Mouse (Mus musculus) heart, adult 11 months (tissue): ENCODE measurements at regions not wholly inside any gene's neighbourhood (a gene's known extent, or its start where the extent isn't known, plus 50 kb on each side); places are given as distances from the start of the nearest gene placed in this dataset.

Source experiments
- DNase-seq: peaks from one replicate; pipeline ENCODE4 v3.0.0; 2022

DNA sequence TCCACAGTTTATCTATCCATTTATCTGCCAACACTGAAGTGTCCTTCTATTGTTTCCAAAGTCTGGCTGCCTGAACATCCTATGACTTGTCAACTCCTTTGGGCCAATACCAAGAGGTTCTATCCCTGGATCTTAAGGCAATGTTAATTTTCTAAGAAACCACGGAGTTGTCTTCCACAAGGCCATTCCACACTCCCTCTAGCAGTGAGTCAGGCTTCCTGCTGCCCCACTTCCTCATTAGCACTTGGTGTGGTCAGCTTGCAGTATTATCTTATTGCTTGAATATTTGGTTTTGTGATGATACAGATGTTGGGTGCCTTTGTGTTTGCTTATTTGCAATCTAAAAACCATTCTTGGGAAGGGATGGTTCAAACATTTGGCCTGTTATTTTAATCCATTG, 87.5 kb upstream of the Ppp2r2d start:
- DNase-seq = no peak

DNA sequence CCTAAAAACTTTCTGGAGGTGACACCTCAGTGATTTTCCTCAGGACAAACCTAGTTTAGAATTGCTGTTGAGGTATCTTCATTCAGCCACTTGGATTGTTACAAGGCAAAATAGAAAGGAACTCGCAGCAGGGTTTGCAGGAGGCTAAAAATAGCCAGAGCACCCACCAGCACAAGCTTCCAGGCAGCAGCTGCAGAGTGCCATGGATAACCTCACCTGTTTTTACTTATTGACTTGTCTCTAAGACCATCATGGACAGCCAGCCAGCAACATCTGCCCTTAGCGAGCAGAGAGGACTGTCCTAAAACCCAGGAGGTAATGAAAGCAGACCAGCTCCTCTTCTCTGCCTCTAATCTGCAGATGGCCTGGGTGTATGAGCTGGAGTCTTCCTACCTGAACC, 97.4 kb upstream of the Ppp2r2d start:
- no peak for DNase-seq

DNA sequence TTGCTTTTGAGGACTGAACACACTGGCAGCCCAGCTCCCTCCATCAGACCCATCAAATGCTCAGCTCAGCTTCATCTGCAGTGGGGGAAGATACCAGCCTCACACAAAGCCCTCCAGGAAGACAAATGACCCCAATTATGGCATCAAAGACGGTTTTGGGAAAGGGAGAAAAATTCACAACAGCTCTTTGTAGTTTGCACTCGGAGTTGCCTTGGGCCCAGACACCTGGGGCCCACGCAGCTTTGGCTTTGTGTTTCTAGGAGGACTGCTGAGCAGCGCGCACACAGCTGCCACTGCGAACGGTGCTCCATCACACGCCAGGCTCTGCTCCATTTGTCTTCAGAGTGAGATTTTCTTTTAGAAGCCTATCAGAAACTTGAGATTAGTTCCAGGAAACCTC, 99.3 kb upstream of the Ppp2r2d start:
- no peak for DNase-seq

DNA sequence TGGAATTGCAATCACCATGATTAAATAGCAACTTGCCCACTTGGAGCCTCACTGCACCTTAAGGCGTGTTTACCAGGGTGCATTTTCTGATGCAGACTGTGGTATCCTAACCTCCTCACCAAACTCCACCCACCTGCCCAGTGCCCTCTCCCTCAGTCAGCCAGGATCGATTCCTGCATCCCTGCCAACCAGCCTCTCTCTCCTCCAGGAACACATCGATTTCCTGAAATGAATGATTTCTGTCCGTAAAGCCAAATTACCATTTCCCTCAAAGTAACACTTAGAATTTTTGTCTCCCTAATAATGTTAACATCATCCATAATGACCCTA, 103.4 kb upstream of the Ppp2r2d start:
- no peak for DNase-seq

DNA sequence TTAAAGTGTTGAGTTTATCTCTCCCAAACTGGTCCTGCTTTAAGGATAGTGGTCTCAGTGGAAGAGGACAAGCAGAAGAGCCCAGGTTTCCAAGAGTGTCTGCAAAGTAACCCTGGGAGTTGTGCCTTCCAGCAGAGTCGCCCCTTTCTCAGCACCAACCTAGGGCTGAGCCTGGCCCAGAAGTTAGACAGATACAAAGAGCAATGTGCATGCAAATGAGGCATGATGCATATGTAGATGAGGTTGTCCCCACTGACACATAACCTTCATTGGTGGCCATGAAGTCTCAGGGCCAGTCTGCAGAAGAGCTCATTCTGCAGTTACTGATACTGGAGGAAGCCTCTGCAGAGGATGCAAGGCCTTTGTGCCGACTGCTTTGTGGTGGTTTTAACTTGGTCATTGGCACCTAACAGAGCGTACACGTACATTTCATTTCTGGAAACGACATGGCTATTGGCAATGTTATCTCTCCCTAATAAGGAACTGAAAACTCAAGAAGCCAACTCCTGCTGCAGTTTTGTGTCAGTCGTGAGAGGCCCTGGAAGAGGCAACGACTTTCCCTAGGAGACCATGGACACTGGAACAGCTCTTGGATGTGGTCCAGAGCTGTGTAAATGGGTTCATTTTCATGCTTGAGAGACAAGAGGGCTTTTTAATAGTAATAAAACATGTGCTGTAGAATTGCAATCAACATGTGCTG, 103.9 kb upstream of the Ppp2r2d start:
- no peak for DNase-seq

DNA sequence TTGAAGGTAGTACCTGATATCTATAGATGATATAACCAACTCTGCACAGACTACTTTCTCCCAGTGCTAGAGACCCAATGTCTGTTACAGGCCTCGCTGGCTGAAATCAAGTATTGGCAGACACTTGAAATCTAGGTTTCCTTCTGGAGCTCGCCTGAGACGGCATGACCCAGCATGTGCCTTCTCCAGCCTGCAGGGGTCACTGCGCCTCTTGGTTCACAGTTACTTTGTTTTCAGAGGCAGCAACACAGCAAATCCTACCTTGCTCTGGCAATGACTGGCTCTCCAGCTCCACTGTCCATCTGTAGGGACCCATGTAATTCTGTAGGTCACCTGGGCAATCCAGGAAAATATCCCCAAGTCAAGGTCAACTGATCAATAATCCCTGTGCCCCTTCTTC, 111.6 kb upstream of the Ppp2r2d start:
- no peak for DNase-seq

DNA sequence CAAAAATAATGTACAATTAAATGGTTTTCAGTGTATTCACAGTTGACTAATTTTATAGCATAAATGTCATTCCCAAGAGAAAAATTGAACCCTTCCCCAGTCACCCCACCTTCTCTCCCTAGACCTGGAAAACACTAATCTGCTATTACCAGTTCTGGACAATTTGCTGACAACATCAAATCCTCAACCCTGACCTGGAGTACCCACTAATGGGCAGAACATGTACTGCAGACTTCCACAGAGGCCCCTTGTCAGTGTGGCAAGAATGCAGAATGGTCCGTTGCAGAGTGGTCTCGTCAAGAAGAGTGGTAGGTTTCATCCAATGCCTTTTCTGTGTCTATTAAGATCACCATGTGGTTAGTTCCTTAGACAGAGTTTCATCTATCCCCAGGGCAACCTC, 121.0 kb upstream of the Ppp2r2d start:
- no peak for DNase-seq

DNA sequence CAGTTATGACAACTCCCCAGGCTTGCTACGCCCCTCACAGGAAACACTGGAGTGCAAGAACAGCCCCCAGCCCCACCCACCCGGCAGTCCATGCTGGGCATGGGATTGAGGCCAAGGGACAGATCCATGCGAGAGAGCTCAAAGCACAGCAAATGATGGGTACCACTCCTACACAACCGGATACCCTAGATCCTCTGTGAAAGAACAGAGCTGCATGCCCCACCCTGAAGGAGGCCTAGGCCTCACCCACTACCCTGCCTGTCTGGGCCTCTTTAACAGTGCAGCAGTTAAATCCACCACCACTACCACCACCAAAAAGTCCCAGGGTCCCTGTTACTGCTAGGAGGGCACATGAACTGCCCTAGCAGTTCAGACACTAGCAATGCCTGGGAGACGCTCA, 126.3 kb upstream of the Ppp2r2d start:
- no peak for DNase-seq

DNA sequence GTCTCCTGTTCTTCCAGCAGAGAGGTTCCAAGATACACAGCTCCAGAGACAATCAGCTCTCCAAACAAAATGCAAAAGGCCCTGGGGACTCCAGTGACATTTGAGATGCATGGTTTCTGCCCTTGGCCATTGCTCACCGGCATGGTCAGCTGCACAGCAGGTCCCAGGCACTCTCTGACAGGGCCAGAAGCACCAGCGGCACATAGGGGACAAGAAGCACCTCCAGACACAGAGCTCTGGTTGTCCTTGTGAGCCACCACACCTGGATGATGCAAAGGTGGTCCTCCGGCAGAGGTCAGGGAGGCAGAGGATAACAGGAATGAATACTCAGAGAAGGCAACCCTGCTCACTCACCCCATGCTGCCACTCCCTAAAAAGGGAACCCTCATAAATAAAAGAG, 126.8 kb upstream of the Ppp2r2d start:
- DNase-seq = no peak

DNA sequence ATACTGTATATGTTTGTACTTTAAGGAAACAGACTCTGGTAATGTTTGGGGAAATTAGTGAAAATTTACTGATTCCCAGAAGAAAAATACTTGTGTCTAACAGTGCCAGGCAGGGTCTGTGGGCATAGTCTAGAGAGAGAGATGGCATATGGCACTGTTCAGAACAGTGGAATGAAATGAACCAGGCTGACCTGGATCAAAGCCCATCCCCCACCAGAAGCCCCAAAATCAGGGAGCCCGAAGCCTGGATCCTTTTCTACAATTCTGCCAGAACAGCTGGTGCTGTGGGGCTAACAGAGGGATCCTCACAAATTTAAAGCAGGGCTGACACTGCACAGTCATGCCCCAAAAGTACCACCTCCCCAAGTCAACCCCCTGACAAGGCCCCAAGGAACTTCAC, 131.1 kb upstream of the Ppp2r2d start:
- no peak for DNase-seq

DNA sequence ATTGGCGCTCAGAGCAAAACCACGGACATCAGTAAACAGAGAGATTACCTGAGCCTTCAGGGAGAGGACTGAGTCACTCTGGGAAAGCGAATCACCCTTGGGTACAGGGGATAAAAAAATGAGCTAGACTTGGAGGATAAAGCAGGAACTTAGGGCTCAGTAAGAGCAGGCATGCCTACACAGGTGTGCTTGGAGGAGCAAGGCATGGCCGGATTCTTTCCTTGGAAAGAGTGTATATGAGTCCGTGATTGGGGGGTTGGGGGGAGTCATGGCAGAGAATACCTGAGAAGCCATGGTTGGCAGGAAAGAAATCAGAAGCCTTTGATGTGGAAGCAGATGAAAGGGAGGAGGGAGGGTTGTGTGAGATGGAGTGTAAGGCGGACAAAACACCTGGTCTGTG, 137.5 kb upstream of the Ppp2r2d start:
- no peak for DNase-seq

DNA sequence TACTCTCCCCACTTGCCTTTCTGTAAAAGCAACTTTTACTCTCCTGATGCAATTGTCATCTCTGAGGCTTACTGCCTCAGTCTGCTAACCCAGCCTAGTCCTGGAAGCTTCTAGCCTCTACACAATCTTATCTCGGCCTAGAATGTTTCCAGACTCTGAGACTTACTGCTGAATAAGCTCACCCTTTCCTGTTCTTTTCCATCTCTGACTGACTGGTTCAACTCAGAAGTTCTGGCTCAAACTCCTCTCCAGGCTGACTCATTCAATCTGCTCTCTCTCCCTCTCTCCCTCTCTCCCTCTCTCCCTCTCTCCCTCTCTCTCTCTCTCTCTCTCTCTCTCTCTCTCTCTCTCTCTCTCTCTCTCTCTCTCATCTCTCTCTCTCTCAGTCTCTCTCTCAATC, 146.3 kb upstream of the Ppp2r2d start:
- DNase-seq = peak; percentile 59

DNA sequence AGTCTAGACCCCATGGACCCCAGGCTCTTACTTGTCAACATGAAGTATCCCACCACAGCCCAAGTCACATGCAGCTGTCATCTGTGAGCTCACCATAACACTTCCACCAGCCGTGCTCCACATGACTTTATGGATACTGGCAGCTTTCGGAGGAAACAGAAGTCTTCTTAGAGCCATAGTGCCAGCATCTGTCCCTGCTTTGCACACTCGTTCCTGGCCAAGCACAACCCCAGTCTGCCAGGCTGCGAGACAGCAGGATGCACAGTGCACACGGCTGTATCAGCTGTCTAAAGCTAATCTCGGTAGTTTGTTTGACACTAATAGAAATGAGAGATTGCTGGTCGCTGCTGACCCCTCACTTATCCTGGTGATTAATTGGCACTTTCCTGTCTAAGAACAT, 163.7 kb upstream of the Ppp2r2d start:
- no peak for DNase-seq

DNA sequence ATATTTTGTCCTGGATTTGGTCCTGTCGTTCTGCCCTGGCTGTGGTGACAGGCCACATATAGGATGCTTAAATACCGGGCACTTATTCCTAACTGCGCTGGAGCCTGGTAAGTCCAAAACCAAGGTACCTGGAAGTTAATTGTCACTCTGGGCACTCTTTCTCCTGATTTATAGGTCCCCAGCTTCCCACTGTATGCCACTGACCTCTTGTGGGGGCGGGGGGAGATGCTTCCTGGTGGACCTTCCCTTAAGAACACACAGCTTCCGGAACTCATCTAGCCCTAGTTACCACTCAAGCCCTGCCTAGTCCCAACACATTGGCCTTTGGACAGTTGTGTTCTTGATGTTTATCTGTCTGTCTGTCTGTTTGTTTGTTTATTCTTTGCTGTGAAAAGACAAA, 165.3 kb upstream of the Ppp2r2d start:
- no peak for DNase-seq

DNA sequence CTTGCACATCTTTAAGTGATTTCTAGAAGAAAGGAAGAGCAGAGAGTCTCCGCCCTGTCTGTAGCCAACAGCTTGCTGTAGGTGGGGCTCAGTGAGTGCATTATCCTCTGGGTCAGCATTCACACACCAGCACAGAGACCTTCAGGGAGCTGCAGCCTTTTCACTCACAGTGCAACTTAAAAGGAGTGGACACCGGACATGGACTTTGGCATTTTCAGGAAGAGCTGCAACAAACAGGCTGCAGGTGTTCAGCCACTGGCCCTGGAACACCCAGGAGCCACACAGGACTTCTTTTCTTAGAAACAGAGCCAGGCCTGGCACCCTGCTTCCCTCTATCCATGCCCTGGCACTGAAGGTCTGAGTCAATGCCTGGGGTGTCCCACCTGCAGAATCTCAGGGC, 166.3 kb upstream of the Ppp2r2d start:
- no peak for DNase-seq

DNA sequence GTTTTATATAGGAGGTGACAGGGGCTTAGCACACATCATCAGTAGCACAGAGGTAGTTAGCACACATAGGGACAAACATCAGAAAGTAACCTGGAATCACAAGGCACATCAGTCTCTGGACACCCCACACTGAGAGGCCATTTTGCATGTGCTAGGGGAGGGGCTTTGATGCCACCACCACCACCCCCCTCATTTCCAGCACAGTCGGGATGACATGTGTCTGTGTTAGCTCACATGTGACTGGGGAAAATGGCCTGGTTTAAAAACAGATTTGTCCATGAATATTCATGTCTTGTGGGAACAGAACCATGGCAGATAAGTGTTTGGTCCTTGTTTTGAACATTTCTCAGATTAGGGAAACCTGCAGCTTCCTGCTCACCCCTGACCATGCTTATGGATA, 172.9 kb upstream of the Ppp2r2d start:
- DNase-seq = no peak

DNA sequence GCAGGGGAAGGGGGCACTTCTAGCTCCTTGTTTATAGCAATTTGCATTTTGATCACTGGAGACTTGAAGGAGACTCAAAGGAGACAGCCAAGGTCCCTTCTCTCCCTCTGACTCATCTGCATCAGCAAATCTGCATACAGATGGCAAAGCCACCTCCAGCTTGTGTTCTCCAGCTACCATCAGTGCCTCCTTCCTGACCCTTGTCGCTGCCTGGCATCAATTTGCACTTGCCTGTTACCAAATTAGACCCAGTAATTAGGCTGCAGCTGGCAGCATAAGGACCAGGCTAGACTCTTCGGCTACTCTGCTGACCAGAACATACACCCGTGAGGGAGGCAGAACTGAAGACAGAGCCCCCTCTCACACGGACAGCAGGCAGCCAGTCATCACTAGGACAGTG, 177.5 kb upstream of the Ppp2r2d start:
- DNase-seq = no peak

DNA sequence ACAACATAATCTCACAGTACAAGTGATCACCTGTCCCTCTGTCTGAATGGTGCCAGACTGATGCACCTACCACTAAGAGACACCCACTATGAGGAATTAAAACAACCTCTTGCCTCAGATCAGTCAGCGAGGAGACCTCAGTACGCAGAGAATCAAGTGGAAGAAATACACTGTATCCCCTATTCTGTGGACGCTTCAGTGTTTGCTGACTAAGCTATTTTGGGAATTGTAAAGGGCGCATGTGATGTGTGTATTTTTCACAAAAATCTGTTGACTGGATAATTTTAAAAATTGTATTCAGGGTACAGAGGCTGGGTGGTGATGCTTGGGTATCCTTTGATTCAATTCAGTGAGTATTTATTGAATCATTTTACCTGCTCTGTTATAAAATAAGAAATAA, 185.8 kb upstream of the Ppp2r2d start:
- DNase-seq = peak; percentile 35

DNA sequence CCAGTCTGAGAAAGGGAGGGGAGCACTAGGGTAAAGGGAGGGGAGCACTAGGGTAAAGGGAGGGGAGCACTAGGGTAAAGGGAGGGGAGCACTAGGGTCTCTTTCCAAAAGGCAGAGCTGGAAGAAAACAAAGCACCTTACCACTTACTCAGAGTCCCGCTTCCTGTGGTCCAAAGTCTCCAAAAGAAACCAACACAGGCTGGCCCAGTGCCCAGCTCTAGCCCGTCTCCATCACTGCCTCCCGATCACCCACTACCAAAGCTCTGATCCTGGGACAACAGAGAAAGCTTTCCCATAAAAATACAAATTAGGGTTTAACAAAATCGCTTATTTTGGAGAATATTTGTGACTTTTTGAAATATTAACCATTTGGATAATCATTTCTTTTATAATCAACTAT, 188.4 kb upstream of the Ppp2r2d start:
- peak; percentile 42 for DNase-seq

DNA sequence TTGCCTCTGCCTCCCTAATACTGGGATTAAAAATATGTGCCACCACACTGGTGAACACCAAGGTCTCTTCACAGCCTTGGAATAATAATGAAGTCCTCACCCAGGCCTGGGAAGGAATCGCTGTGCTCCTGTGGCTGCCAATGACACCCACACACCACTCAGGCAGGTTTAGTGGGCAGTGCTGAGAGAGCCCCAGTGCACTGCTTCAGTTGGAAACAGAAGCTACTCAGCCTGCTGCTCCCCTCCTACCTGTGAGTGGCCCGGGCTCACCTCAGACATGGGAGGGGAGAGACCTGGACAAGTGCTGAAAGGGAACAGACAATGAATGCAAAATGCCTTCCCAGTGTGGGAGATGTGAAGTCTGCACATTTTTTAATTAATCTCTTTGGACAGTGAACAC, 188.8 kb upstream of the Ppp2r2d start:
- DNase-seq = peak; percentile 55

DNA sequence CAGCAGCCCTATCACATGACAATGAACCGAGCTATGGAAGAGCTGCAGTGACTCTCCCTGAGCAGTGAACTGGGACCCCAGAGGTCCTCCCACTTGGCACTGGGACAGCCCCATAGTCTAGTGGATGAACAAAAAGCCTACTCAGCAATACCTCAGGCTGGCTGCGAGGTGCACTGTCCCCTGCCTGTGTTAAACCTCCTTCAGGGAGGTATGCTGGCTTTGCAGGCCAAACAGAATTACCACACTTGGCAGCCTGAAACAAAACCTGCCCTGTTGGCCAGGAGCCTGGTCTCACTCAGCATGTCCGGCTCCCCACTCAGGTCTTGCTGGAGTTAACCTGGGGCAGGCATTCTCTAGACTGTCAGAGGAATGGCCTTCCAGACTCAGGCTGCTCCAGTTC, 189.9 kb upstream of the Ppp2r2d start:
- peak; percentile 50 for DNase-seq

DNA sequence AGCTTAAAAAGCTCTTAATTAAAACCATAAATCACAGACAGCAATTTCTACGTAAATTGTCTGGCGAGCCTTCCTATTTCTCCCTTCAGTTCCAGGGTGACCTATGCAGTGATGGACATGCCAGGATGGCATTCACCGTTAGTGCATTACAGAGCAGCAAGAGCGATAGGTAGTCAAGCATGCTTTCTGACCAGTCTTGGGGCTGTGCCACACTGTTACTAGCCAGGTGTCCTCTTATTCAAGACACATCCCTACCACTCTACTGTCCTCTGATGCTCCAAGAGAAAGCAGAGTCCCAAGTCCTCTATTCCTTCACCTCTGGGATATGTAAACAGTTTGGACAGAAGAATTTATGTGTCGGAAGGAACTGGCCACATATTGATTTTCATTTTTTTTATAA, 194.9 kb upstream of the Ppp2r2d start:
- DNase-seq = no peak

DNA sequence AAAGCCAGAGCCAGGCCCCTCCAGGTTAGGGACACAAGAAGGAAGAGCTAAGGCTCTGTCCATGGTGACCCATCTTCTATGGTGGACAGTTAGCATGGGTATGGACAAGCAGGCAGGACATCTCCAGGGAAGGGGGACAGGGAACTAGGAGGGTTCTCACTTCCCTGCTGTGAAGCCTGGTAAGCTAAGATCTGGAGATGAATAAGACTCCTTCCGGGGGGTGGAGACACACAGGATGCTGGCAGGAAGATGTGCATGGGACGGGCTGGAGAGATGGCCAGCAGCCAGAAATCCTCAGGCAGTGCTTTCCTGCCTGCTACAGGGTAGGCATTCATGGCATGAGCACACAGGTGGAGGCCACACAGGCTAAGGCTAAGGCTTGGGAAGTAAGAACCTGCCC, 198.2 kb upstream of the Ppp2r2d start:
- peak; percentile 87 for DNase-seq

DNA sequence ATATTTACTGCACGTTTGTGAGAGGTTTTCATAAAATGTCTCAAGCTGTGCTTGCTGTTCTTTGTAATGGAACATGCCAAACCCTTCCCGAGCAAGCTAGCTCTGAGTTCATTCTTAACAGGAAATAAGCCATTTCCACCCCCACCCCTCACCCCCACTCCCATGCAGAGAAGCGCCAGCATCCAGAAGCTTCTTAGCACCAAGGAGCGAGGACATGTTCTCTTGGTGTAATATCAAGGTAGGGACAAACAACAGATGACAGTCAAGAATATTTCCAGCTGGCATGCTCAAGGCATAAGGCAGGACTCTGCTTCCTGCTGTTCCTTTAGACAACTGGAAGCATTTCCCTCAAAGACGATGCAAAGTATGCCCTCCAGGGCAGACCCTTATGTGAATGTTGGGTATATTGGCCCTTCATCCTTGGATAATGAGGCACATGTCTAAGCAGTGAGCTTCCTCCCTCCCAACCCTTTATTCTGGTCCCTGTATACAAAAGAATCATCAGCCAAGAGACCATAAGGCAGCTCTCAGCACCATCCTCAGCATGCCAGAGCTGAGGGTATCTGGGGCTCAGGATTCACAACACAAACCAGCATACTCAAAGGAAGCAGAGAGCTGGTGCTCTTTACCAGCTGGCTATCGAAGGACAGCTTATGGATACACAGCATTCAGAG, 205.2 kb upstream of the Ppp2r2d start:
- peak; percentile 1 for DNase-seq

DNA sequence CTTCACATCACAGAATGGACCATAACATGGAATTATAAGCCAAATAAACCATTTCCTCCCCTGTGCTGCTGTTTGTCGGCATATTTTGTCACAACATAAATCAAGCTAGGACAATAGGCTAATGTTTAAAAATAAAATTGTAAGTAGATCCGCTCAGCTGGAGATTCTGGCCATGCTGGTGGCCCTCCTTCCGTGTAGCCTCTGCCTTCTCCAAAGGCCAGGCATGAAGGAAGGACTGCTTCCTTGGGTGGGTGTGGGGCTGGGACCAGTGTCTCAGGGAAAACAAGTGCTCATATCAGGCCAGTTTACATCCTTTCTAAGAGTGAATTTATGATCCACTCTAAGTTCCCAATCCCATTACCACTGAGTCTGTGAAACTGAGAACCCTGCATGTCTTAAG, 206.3 kb upstream of the Ppp2r2d start:
- peak; percentile 45 for DNase-seq
